Mouse (Mus musculus) forebrain, embryonic 10.5 days (tissue): ENCODE results near the gene Tacc3. TPM values are rescaled to one million over a fixed set of nuclear protein-coding genes. Genes with fewer than 3 reads are reported as not detected.

Experiments
- DNase-seq: peaks from one replicate; pipeline ENCODE4 v3.0.0-alpha.2; 2017; ENCODE audit warnings: low spot score; ENCODE audit errors: extremely low spot score
- H3K27ac ChIP-seq: fragments of 300-500 bp; sonication (generic); 2 replicates; pipeline ENCODE4 v1.5.1; 2016; ENCODE audit warnings: mild to moderate bottlenecking
- H3K27me3 ChIP-seq: fragments of 300-500 bp; sonication (generic); 2 replicates; pipeline ENCODE4 v1.6.1; 2016; ENCODE audit warnings: mild to moderate bottlenecking; ENCODE audit not compliant: poor library complexity, severe bottlenecking
- H3K36me3 ChIP-seq: fragments of 300-500 bp; sonication (generic); replicated peaks from 2 replicates; pipeline ENCODE4 v1.6.1; 2016; ENCODE audit warnings: mild to moderate bottlenecking, moderate library complexity
- H3K4me1 ChIP-seq: fragments of 300-500 bp; sonication (generic); 2 replicates; pipeline ENCODE4 v1.6.1; 2016
- H3K4me3 ChIP-seq: fragments of 300-500 bp; sonication (generic); 2 replicates; pipeline ENCODE4 v1.5.1; 2016; ENCODE audit warnings: mild to moderate bottlenecking, moderate library complexity
- H3K9me3 ChIP-seq: fragments of 300-500 bp; sonication (generic); 2 replicates; pipeline ENCODE4 v1.6.1; 2016; ENCODE audit warnings: mild to moderate bottlenecking, moderate library complexity
- WGBS: fragments of 180-500 bp; shearing (Covaris S2); methylation state at CpG from one replicate; pipeline ENCODE4 v1.1.7; 2016; 5-methylcytosine and 5-hydroxymethylcytosine counted together
- polyA plus RNA-seq: library from polyadenylated mRNA; unstranded; fragments of >200 nt; fragmentation: Nextera tagmentation; extraction: Ambion mirVana; gene quantifications from 2 replicates; pipeline ENCODE4 v1.2.1, GENCODE M21; 2016

Gene Tacc3
- polyA plus RNA-seq, 1 experiment from 2014 or later = 349 TPM

- no peak for DNase-seq
- peaks cover 6% of the 10 kb centered on the region for H3K4me1 ChIP-seq
- H3K27me3 ChIP-seq = no peaks in the 10 kb centered on the region
- no peak overlapping the region for H3K4me3 ChIP-seq
- peaks cover 56% of the 10 kb centered on the region for H3K36me3 ChIP-seq
- no peaks in the 10 kb centered on the region for H3K9me3 ChIP-seq
- H3K27ac ChIP-seq = no peak overlapping the region
- 92% methylated on average over 3 of the region's 3 CpGs for WGBS
Observed at GRCm38 (mm10) chr5:33635361-33635760, 22.6 kb upstream of the Tacc3 start.

DNA sequence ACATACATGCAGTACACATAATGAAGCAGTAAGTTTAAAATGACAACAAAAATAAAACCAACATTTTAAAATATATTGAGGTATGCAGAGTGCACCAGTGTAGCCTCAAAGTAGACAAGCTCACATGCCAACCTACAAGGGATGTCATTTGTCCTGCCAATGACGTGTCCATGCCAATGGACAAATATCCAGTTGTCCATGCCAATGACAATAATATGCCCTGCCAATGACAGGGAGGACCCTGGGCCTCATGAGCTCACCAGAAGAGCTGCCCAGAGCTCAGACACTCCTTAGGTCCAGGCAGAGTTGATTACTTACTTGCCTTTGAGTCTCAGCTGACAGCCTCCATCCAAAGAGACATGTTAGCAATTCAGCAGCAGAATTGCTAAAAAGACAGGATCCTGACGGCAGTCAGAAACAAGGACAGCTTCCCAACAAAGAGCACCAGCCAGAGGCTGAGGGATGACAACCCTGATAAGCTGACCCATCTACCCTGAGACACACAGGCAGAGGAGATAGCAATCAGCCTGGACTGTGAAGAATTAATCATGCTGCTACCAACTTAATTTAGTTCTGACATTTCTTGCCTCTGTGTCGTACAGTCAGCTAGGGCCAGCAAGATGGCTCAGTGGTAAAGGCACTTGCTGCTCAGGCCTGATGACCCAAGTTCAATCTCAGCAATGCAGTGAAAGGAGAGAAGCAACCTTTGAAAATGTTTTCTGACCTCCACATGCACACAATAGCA is 20.1 kb upstream of the Tacc3 start:
- Histone ChIP-seq H3K4me3 (no peak overlapping the region), H3K27me3 (no peaks in the 10 kb centered on the region), H3K4me1 (no peaks in the 10 kb centered on the region), H3K36me3 (peaks cover 80% of the 10 kb centered on the region), H3K9me3 (no peaks in the 10 kb centered on the region), H3K27ac (no peak overlapping the region)
- 92% methylated on average over 3 of the region's 3 CpGs for WGBS
- no peak for DNase-seq

GRCm38 (mm10) chr5:33638826-33639225 is 19.1 kb upstream of the Tacc3 start:
- no peaks in the 10 kb centered on the region for H3K27me3 ChIP-seq
- WGBS = 84% methylated on average over 4 of the region's 4 CpGs

DNA sequence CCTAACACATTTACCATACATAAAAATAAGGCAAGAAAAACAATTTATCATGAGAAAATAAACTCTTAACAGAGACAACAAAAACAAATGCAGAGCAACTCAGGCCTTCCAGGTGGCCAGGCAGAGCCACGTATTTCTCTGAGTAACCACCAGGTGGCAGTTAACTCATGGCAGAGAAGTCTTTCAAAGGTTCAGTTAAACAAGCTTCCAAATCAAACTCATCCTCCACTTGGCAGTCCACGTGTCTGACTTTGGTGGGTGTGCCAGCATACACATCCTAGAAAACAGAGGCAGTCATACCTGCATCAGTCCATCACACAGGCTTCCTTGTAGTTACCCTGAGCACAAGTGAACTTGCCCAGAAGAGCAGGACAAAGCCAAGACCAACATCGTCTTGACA is 17.3 kb upstream of the Tacc3 start:
- Histone ChIP-seq H3K4me1 (no peaks in the 10 kb centered on the region), H3K4me3 (no peak overlapping the region), H3K9me3 (no peaks in the 10 kb centered on the region), H3K27ac (no peak overlapping the region), H3K27me3 (no peaks in the 10 kb centered on the region), H3K36me3 (peaks cover 94% of the 10 kb centered on the region)
- WGBS = 62% methylated on average over 3 of the region's 3 CpGs
- DNase-seq = peak; percentile 32

More at GRCm38 (mm10) chr5:33638826-33639225, 19.1 kb upstream of the Tacc3 start:
- Histone ChIP-seq H3K27ac (no peak overlapping the region), H3K4me3 (no peak overlapping the region), H3K9me3 (no peaks in the 10 kb centered on the region), H3K4me1 (no peaks in the 10 kb centered on the region), H3K36me3 (peaks cover 90% of the 10 kb centered on the region)
- DNase-seq = no peak

GRCm38 (mm10) chr5:33651017-33651416 is 6.9 kb upstream of the Tacc3 start:
- no peaks in the 10 kb centered on the region for H3K27me3 ChIP-seq
- H3K27ac ChIP-seq = peak overlapping the region; percentile 99
- peak overlapping the region; percentile 78 for H3K4me3 ChIP-seq
- H3K9me3 ChIP-seq = no peaks in the 10 kb centered on the region
- peaks cover 74% of the 10 kb centered on the region for H3K36me3 ChIP-seq
- WGBS = 27% methylated on average over 2 of the region's 2 CpGs
- no peak for DNase-seq
- peaks cover 44% of the 10 kb centered on the region for H3K4me1 ChIP-seq

GRCm38 (mm10) chr5:33651541-33651920 is 6.4 kb upstream of the Tacc3 start:
- Histone ChIP-seq H3K27ac (peak overlapping the region; percentile 99), H3K27me3 (no peaks in the 10 kb centered on the region), H3K4me1 (peaks cover 49% of the 10 kb centered on the region), H3K9me3 (no peaks in the 10 kb centered on the region), H3K36me3 (peaks cover 69% of the 10 kb centered on the region), H3K4me3 (peak overlapping the region; percentile 78)
- DNase-seq = no peak
- WGBS = under 1% methylated on average over 11 of the region's 11 CpGs

- Histone ChIP-seq H3K9me3 (no peaks in the 10 kb centered on the region), H3K36me3 (peaks cover 63% of the 10 kb centered on the region), H3K4me3 (peak within 1 kb of the TSS; percentile 78), H3K4me1 (peaks cover 55% of the 10 kb centered on the region), H3K27ac (peak within 1 kb of the TSS; percentile 99), H3K27me3 (no peaks in the 10 kb centered on the region)
- WGBS = under 1% methylated on average over 82 of the region's 82 CpGs
- DNase-seq = peak; percentile 98
Observed at GRCm38 (mm10) chr5:33651921-33652782, 5.8 kb upstream of the Tacc3 start, which contains the start of gene Slbp. TSS of gene Slbp (minus strand) at chr5:33652574.

GRCm38 (mm10) chr5:33652783-33653173 is 5.2 kb upstream of the Tacc3 start:
- Histone ChIP-seq H3K4me1 (peaks cover 58% of the 10 kb centered on the region), H3K27ac (peak overlapping the region; percentile 99), H3K27me3 (no peaks in the 10 kb centered on the region), H3K9me3 (no peaks in the 10 kb centered on the region), H3K4me3 (peak overlapping the region; percentile 78), H3K36me3 (peaks cover 56% of the 10 kb centered on the region)
- no peak for DNase-seq
- WGBS = 5% methylated on average over 9 of the region's 9 CpGs

GRCm38 (mm10) chr5:33654424-33654823 is 3.5 kb upstream of the Tacc3 start:
- Histone ChIP-seq H3K27ac (no peak overlapping the region), H3K9me3 (no peaks in the 10 kb centered on the region), H3K36me3 (peaks cover 42% of the 10 kb centered on the region), H3K4me1 (peaks cover 63% of the 10 kb centered on the region), H3K27me3 (no peaks in the 10 kb centered on the region), H3K4me3 (no peak overlapping the region)
- 96% methylated on average over 13 of the region's 13 CpGs for WGBS
- DNase-seq = no peak

GRCm38 (mm10) chr5:33655251-33655840 is 2.6 kb upstream of the Tacc3 start:
- WGBS = 93% methylated on average over 10 of the region's 10 CpGs
- DNase-seq = no peak
- H3K9me3 ChIP-seq = no peaks in the 10 kb centered on the region
- H3K4me1 ChIP-seq = peaks cover 63% of the 10 kb centered on the region
- peaks cover 37% of the 10 kb centered on the region for H3K36me3 ChIP-seq
- no peaks in the 10 kb centered on the region for H3K27me3 ChIP-seq
- peak overlapping the region; percentile 96; the same call in 1 of the 2 replicates for H3K4me3 ChIP-seq
- 0 out of 2 replicates have a peak overlapping the region, but pooled peaks have one; percentile 8 for H3K27ac ChIP-seq

GRCm38 (mm10) chr5:33656739-33657138 is 1.2 kb upstream of the Tacc3 start:
- Histone ChIP-seq H3K27ac (peak overlapping the region; percentile 93), H3K36me3 (peaks cover 46% of the 10 kb centered on the region), H3K9me3 (no peaks in the 10 kb centered on the region), H3K4me1 (peaks cover 58% of the 10 kb centered on the region), H3K27me3 (no peaks in the 10 kb centered on the region), H3K4me3 (peak overlapping the region; percentile 96)
- 45% methylated on average over 1 of the region's 1 CpGs for WGBS
- no peak for DNase-seq

DNA sequence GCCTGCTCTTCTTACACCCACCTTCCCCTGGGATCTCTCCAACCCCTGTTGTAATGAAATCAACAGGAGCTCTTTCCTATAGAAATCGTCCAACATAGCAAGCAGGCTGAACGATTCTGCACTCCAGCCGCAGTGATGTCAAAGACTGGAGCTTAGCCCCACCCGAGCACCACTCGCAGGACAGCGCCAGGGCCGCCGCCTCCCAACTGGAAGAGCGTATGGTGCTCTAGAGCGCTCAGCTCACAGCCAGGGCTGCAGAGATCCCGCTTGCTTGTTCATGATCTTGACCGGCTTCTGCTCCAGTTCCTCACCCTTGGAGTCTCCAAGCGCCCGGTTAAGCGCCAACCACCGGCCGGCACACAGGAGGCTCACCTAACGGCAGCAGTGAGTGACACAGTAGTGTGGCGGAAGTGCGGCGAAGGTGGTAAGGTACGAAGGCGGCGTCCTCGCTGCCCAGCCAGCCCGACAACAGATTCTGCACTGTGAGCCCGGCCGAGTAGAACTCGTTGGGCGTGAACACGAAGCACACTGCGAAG is 609 bp upstream of the Tacc3 start:
- peaks cover 58% of the 10 kb centered on the region for H3K4me1 ChIP-seq

More for the DNA sequence above, 609 bp upstream of the Tacc3 start:
- Histone ChIP-seq H3K4me3 (peak overlapping the region; percentile 96), H3K27me3 (no peaks in the 10 kb centered on the region), H3K27ac (peak overlapping the region; percentile 93), H3K36me3 (peaks cover 52% of the 10 kb centered on the region), H3K9me3 (no peaks in the 10 kb centered on the region)
- DNase-seq = no peak
- under 1% methylated on average over 32 of the region's 32 CpGs for WGBS
